Mouse (Mus musculus): ENCODE data around the gene Lrrc4.

DNA sequence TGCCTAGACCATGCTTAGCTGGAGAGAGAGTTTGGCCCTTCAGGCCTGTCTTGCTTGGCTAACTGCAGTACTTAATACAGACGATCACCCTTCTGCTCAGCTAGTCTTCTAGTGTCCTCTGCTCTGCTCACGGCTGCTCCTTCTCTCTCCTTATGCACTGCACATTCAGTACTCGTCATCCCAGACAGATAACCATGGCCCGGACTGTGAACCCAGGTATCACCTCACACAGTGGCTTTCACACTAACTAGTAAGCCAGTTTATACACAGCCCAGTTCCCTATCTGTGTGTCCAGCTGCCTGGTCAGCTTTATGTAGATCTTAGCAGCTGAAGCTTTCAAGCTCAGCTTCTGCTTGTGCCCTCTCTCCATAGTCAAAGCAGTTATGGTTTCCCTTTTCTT lies 210.1 kb downstream of the Lrrc4 start:
- no peak for TF ChIP-seq CTCF (conservative IDR thresholded peaks at IDR 0.05; ENCODE audit: low read length)
- TF ChIP-seq NANOG (IDR thresholded peaks at IDR 0.05; ENCODE audit: borderline replicate concordance, low read length) = no peak
- TF ChIP-seq POU5F1 (IDR thresholded peaks at IDR 0.05; ENCODE audit: borderline replicate concordance, low read length) = no peak
